Mouse (Mus musculus) left cerebral cortex, adult 9 months (tissue): Measurements from ENCODE around the gene Usp36.

ENCODE experiments used
- DNase-seq, 2 experiments: peaks; one replicate each; pipeline ENCODE4 v3.0.0; 2022; ENCODE audit warnings: low spot score in 2 of 2

The Usp36 gene

GRCm38 (mm10) chr11:118222917-118223316 lies 67.1 kb downstream of the Usp36 start:
- no peak for DNase-seq

- DNase-seq, result no peak
Measured at GRCm38 (mm10) chr11:118222351-118222885, 67.6 kb downstream of the Usp36 start.

DNA sequence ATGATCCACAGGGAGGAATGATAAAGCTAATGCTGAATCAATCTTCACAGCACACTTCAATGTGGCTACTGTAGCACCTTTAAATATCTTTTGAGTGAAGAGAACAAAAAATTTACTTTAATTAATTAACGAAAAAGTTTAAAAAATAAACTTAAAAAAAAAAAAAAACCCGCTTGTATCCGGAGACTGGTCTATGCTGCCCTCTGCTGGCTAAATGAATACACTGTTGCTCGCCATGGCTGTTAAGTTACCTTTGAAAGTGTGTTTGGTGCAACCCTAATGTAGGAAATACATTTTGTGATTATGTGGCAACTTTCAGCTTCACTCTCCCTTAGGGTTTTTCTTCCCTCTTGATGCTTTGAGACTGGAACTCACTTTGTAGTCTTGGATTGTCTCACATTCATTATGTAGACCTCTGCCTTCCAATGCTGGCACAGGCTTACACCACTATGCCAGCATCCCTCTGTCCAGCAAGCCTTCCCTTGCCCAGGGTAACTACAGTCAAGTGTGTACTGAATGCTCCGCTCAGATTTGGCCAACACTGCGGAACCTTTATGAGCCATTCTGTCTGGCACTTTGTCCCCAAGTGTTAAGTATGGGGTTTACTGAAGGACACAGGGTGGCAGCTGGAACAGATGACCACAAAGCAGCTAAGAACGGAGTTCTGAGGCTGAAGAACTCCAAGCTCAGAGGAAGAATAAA lies 69.3 kb downstream of the Usp36 start:
- DNase-seq, result peak in 1 of 2 experiments; percentile 56

DNA sequence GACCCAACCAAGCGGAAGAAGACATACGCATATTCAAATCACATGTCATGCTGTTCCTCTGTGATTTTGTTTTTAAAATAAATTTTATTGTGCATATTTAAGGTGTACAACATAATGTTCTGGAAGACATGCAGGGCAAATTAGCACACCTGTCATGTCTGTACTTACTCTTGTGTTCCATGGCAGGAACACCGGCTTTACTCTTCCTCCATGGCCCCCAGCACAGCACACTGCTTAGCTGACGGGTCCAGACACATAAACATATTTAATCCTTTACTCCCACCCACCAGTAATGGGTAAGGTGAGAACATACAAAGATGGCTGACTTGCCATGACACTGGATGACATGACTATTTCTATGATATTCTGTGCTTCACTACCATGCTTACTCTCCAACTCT lies 71.0 kb downstream of the Usp36 start:
- no peak for DNase-seq

DNA sequence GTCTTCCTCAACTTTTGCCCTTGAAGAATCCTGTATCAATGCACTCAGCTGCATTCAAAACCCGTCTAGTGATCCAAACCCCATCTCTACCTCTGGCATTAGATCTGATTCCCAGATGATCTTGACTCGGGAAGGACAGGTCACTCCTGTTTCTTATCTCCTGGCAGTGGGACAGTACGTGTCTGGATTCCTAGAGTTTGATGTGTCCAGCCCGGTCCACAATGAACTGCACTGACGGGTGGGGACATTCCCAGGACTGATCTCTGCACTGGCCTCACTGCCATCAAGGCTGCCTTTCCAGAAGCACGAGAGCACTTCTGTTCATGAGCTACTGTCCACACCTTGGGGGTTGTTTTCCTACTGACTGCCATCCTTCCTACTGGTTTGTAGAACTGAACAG lies 73.6 kb downstream of the Usp36 start:
- DNase-seq, result no peak

- DNase-seq, result no peak
Measured at GRCm38 (mm10) chr11:118215928-118216458, 74.1 kb downstream of the Usp36 start.

DNA sequence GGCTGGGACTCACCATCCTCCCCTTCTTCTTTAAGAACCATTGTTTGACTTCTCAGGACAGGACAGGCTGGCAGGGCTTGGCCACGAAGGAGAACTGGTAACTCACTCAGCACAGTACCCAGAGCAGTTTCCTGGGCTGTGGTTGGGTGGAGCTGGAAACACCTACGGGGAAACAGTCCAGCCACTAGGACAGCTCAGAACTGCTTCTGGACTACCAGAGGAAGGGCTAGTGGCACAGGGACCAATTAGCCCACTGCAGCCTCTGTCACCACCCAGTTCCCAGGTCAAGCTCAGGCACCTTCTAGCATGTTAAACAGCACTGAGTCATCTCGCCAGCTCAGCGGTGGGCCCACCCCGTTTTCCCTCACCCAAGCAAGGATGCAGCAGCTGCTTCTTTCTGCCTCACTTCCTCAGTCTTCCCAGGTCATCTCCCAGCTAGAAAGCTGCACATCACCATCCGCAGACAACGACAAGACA lies 77.4 kb downstream of the Usp36 start:
- DNase-seq, result no peak

DNA sequence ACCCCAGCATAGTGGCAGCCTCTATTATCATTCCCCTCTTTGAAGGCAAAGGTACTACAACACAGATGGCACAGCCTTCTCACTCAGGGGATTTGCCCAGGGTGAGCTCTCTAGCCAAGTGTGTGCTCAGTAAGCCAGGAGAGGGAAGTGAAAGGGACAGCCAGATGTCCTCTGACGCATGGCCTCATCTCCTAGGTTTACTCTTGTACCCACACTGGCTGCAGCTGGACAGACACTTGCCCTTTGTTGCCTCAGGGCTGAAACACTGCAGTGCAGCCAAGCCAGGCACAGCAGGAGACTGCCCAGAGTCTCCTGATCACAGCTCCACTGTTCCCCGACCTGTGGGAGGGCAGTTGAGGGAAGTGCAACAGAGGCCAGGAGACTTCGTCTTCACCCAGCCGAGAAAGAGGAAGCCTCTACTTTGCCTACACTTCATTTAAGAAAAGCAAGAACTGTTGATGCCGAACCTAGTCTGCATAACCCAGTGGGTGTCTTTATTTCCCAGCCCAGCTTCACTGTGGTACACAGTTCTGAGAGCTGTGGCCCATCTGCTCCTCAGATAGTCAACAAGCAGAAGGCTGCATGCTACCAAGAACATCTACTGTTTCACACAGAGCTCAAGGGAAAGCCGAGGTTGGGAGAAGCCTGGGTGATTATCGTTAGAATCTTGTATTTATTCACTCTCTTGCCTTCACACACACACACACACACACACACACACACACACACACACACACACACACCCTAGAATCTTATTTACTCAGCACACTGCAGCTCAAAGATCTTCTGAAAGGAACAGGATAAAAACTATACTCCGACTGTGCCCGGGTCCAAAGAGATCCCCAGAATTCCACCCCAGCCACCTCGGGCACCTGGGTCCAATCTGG lies 78.1 kb downstream of the Usp36 start:
- DNase-seq, result peak in 1 of 2 experiments; percentile 72

DNA sequence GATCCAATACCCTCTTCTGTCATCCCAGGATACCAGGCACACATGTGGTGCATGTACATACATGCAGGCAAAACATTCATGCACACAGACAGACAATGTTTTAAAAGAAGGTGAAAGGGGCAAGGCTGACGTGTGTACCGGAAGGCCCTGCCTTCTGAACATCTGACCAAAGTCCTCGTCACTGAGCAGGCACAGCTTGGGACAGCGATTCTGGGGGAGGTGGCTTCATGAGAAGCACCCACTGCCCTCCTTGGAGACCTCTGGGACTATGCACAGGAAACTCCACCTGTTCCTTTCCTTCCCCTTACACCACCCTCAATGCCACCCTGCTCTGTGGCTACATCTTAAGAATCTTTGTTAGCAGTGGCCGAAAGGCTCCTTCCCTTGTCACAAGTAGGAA lies 79.1 kb downstream of the Usp36 start:
- DNase-seq, result no peak

GRCm38 (mm10) chr11:118210116-118210515 lies 79.9 kb downstream of the Usp36 start:
- peak; percentile 56 to 81 for DNase-seq
